In genomic region chr7:66060066-66060956, GRCm38 (mm10) we compare ENCODE assay signal across 8 mouse cellular contexts. TPM values are rescaled to one million over a fixed set of nuclear protein-coding genes. Genes with fewer than 3 reads are reported as not detected.
A peak's percentile ranks its signal among the peaks of the same experiment; 100 is the strongest.
DNase-seq lines count a peak whose midpoint lies in the region; ATAC-seq lines count a peak whose summit lies in the region.

No protein-coding gene starts in this region.

- WGBS in hindbrain, embryonic 14.5 days: under 1% methylated on average over 59 of the region's 64 CpGs

- peak overlapping the region; percentile 56; the same call in 1 of the 2 replicates for H3K27ac ChIP-seq in hindbrain, embryonic 14.5 days

- peak overlapping the region; percentile 80 for H3K4me3 ChIP-seq in hindbrain, embryonic 14.5 days (replicated peaks; ENCODE audit: low read length)

- H3K4me2 ChIP-seq in hindbrain, embryonic 14.5 days (replicated peaks): peak overlapping the region; percentile 84

- peak; percentile 95 for ATAC-seq in hindbrain, embryonic 14.5 days (ENCODE audit: low FRiP score)

- H3K4me1 ChIP-seq in hindbrain, embryonic 14.5 days (replicated peaks; ENCODE audit: control insufficient read depth, insufficient read depth, low read length): peaks cover 12% of the 10 kb centered on the region

- no peaks in the 10 kb centered on the region for H3K9me3 ChIP-seq in hindbrain, embryonic 14.5 days (ENCODE audit: control insufficient read depth, low read length)

- peak; percentile 85 for DNase-seq in T-cell, adult 2 months (ENCODE audit: low spot score)
- peak; percentile 92 to 93 for DNase-seq in cerebellum, postnatal 25 days
- DNase-seq in frontal cortex, postnatal 25 days (ENCODE audit: low spot score in 2 of 2): peak; percentile 82 to 87
- DNase-seq in hindbrain, embryonic 14.5 days (ENCODE audit: low spot score): peak; percentile 86
- DNase-seq in left cerebral cortex, adult 11 months (ENCODE audit: low spot score): peak; percentile 70
- peak; percentile 92 for DNase-seq in lung, postnatal 36 days
- peak; percentile 91 for DNase-seq in retina, embryonic 14.5 days (ENCODE audit: low spot score)
- peak; percentile 89 to 90 for DNase-seq in thymus, postnatal 36 days

- H3K27me3 ChIP-seq in hindbrain, embryonic 14.5 days (ENCODE audit: control insufficient read depth, insufficient read depth, low read length): no peaks in the 10 kb centered on the region

- peak overlapping the region; percentile 88 for H3K9ac ChIP-seq in hindbrain, embryonic 14.5 days

- H3K36me3 ChIP-seq in hindbrain, embryonic 14.5 days (replicated peaks; ENCODE audit: control insufficient read depth, insufficient read depth): peaks cover 30% of the 10 kb centered on the region

RNA-seq across cellular contexts. Expression of gene Snrpa1, which starts 1.5 kb away (rescaled TPM):
- polyA plus RNA-seq in hindbrain, embryonic 14.5 days (2014; fragmentation: Nextera tagmentation; extraction: Ambion mirVana): 119 and 124 TPM in 2 replicates

RNA-seq across cellular contexts. Expression of gene Gm45213, which starts 16.9 kb away (rescaled TPM):
- polyA plus RNA-seq in hindbrain, embryonic 14.5 days (2014; fragmentation: Nextera tagmentation; extraction: Ambion mirVana): not detected in 2 replicates

RNA-seq across cellular contexts. Expression of gene Selenos, which starts 19.1 kb away (rescaled TPM):
- 80.3 and 88.0 TPM in 2 replicates for polyA plus RNA-seq in hindbrain, embryonic 14.5 days (2014; fragmentation: Nextera tagmentation; extraction: Ambion mirVana)

RNA-seq across cellular contexts. Expression of gene Chsy1, which starts 49.0 kb away (rescaled TPM):
- polyA plus RNA-seq in hindbrain, embryonic 14.5 days (2014; fragmentation: Nextera tagmentation; extraction: Ambion mirVana): 15.7 and 17.2 TPM in 2 replicates

Comparison
In these comparisons a context has a peak if more than half of its experiments do, and no peak if none do; other contexts are left out.
1. Peak in every context shown above with its lines: DNase-seq, ATAC-seq, H3K4me3 ChIP-seq and H3K27ac ChIP-seq.